Mouse (Mus musculus) CD4-positive helper T cell, adult 2 months (primary cell): ENCODE measurements at regions not wholly inside any gene's neighbourhood (a gene's known extent, or its start where the extent isn't known, plus 50 kb on each side); places are given as distances from the start of the nearest gene placed in this dataset.

Experiments used
- DNase-seq: peaks from one replicate; pipeline ENCODE4 v3.0.0-alpha.2; 2012; ENCODE audit warnings: low read depth, missing footprints, low spot score

DNA sequence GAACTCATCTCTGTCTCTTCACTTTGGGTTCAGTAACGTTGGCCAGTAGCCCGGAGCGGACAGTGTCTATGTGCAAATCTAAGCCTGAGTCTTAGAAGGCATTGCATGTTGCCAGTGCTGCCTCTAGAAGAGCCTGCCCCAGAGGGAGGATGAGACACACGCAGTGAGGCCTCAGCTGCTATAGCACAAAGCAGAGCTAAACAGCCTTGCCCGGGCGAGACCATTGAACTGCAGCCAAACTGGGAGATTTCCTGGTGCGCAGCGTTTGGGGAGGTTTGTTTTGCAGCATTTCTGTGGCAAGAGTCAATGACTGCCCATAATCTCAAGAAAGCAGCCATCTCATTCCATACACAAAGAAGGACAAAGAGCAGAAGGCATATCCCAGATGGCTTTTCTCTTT lies 164.0 kb downstream of the 3100002H09Rik start:
- no peak for DNase-seq

DNA sequence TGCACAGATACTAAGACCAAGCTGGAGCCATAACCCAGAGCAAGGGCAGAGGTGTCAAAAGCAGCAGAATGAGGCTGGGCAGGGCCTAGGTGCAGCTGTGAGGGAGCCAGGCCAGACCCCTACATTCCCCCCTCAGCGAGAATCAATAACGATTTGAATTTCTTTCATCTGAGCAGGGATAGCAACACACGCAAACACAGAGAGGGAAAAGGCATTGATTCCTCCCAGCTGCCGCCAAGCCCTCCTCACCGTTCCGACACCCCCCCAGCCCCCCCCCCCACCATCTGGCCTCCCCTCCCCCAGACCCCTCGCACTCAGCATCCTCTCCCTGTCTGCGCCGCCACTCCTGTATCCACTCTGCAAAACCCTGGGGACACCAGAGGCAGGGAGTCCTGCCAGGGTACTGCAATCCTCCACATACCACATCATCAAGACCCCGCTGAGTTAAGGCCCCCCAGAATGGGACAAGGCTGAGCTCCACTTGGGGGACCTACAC lies 166.9 kb downstream of the 3100002H09Rik start:
- no peak for DNase-seq

DNA sequence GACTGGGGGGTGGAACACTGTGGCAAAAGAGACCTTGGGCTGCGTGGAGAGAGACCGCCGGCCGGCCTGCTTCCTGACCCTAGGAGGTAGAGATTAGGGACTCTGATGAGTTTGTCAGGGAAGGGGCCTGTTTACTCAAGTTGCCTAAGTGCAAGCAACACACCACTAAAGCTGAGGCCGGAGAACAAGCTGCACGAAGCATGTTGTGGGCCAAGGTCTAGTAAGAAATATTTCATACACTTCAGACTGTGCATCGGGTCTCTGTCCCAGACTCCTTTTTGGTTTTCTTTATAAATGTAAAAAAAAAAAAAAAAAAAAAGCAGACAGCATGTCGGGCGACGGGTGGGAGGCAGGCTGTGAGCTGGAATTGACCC lies 167.5 kb downstream of the 3100002H09Rik start:
- no peak for DNase-seq

DNA sequence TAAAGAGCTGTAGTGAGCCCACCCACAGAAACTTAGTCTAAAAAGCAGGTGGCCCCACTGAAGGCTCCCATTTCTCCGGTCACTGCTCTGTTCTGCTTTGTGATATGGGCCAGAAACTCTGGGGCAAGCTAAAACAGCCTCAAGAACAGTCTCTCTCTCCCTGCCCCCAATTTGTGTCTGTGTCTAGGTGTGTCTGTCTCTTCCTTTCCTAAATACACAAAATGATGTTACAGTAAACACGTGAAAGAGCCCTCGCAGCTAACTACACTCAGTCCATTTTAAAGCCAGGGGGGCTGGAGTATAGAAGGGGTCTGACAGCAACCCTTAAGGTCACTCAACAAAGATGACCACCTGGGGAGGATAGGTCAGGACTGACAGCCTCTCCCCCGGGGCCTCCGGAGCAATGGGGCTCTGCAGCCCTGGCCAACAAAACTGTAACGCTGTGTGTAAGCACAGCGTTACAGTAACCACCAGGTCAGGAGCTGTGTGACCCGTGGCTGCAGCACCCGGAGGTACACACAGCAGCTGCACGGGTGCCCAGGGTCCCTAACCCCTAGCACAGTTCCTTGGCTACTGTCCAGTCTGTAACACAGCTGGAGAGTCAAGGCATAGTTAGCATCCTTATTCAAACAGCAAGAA lies 168.0 kb downstream of the 3100002H09Rik start:
- no peak for DNase-seq

DNA sequence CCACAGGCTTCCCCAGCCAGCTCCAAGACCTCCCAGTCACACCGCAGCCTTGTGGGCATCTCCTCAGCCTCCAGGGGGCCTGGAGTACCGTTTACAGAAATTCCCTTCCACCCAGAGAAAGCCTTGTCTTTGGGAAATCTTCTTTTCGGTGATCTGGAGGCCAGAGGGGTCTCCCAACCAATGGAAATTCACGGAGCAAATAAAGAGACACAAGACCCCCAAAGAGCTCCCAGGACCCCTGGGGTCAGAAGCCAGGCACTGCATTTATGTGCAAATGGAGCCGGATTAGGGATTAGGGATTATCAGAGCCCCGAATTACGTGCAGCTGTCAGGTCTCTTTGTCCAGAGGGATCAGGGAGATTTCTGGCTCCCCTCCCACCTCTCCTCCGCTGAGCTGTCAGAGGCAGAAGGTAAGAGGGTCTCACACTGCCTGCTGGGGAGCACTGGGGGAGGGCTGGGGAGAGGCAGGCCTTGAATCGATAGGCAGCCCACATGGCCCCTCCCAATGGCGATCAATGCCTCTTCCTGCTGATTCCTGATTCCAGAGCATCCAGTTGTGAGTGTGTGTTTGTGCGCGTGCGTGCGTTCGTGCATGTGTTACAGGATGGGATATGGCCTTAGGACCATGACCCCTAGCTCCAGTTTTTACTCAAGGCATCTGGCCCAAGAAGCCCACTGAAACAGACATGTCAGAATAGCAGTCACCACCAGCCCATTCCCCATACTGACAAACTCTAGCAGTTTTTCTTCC lies 168.7 kb downstream of the 3100002H09Rik start:
- DNase-seq: no peak

DNA sequence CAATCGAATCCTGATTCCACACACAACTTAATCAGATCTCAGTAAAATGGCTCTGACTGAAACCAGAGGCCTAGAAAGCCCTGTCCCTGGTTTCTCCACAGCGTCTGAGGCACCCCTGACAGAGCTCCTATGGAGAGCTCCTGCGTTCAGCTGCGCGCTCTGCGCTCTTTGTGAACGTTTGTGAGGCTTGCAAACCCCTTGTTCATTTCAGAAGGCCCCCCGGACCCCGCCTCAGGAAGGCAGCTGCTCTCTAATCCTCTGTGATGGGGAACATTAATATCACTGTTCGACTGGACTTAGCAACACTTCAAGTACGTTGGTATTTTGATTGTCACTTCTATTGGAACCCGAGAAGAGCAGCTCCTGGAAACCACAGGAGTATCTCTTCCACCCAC lies 175.6 kb downstream of the 3100002H09Rik start:
- no peak for DNase-seq

DNA sequence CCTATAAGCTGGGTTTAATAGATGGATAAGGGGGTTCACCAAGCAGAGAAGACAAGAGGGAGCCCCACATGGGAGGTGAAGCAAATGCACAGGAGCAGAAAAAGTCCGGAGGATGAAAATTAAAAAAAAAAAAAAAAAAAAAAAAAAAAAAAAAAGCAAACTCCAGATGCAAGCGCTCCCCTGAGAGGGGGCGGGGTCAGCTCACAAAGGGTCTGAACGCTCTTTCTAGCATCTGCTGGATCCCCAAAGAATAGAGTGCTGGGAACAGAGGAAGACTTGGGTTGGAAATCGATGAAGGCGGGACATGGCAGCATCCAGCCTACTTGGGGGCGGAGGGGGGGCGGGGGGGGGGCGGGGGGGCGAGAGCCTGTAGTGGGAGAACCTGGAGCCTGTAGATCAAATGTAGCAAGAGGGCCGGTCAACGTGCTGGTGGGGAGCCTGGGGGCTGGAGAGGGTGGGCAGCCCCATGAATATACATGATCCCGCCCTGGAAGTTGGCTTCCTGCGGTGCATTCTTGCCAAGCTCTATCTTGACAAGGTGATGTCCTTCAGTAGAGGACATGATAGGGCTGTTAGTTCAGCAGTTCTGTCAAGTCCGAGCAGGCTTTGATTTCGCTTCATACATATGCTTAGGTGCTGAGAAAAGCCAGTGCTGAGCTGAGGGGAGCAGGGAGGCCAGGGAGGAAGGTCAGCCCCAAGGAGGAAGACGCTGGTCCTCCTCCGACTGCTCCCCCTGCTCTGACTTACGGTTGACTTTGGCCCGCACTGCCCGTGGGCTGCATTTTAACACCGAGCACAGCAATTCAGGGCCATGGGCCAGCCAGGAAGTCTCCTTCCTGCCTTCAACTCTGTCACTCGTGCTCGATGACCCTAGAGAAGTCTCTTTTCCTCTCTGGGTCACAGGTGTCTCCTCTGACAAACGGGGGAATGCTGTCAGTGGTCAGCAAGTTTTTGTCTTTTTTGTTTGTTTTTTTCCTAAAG lies 176.3 kb downstream of the 3100002H09Rik start:
- DNase-seq: no peak

DNA sequence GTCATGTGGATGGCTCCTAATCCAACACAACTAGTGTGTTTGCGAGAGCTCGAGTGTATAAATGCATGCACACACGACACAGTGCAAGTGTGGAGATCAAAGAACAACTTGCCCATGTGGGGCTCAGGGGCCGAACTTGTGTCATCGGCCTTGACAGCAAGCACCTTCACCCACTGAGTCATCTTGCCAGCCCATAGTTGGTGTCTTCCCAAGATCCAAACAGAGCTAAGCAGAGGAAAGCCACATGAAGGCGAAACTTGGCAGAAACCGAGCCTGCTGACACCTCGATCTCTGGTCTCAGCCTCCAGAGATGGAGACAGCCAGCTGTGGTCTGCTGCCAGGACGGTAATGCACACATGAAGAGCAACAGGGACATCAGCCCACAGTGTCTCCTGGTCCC lies 177.1 kb downstream of the 3100002H09Rik start:
- no peak for DNase-seq

DNA sequence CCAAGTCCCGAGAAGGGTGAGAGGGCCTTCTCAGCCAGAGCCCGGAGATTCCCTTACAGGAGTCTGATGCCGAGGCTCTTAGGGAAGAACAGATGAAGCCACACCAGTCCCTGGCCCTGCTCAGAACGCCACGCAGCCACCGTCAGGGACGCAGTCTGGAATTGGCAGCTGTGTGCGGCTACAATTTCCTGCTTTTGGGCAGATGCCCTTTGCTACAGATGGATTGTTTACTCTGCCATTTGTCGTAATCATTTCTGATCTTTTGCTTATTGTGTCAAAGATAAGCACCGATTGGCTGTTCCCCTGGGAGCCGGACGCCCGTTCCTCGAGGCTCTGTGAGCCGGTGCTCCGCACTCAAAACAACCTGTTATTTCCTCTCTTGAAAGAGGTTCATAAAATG lies 179.4 kb downstream of the 3100002H09Rik start:
- no peak for DNase-seq

DNA sequence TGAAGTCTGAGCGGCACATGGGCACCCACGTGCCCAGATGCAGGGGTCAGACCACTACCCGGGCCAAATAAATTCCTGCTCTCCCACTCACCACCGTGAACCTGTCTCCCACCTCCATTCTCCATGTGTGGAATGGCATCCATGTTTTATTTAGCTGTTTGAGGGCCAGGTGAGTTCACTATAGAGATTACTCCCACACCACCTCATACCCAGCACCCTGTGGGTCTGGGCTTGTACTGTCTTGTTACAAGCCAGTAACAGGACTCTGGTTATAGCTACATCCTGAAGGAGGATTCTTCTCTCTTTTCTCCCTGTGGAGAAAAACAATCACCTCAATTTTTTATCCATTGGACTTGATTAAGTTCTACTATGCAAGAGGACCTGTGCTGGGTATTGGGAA lies 181.8 kb downstream of the 3100002H09Rik start:
- no peak for DNase-seq

DNA sequence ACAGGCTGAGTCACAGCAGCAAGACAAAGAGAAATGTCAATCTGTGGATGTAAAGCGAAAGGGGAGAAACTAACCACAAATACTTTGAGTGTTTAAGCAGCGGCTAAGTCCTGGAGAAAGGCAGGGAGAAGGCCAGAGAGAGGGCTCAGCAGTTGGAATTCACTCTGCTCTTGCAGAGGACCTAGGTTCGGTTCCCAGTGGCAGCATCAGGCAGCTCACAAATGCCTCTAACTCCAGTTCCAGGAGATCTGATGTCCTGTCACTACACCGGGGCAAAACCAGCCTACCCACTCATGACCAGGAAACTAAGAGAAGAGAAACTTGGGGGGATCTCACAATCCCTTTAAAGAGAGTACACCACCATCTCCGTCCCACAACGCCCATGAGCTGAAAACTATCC lies 188.2 kb downstream of the 3100002H09Rik start:
- no peak for DNase-seq

DNA sequence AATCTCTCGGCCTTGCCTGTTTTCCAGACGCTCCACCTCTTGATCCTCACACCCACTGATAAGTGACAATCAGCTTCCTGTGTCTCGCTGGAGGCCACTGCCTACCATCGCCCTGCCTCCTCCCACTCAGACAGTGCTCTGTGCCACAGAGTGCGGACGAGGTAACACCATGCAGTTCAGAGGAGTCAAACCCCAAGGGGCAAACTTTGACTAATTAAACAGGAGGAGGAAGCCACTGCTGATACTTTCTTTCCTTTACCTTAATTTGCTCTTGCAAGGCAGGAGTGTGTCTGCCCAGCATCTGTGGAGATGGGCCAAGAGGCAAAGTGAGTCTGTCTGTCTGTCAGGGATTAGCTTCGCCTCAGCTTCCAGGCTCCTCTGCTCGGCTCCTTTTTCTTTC lies 192.2 kb downstream of the 3100002H09Rik start:
- DNase-seq: no peak

DNA sequence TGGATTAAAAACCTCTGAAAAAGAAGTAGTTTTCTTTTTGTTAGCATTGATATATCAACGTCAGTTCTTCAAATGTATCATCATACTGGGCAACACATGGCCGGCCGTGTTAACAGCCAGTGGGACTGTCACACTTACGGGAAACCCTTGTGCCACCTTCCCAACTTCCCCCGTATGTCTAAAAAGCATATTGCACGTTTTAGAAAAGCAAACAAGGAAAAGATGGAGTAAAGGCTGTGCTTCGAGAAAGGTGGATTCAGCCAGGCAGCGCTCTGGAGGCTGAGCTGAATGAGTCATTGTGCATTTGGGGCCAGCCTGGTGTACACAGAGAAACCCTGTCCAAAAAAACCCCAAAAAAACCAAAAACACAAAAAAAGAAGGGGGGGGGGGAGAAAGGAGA lies 193.4 kb downstream of the 3100002H09Rik start:
- no peak for DNase-seq

DNA sequence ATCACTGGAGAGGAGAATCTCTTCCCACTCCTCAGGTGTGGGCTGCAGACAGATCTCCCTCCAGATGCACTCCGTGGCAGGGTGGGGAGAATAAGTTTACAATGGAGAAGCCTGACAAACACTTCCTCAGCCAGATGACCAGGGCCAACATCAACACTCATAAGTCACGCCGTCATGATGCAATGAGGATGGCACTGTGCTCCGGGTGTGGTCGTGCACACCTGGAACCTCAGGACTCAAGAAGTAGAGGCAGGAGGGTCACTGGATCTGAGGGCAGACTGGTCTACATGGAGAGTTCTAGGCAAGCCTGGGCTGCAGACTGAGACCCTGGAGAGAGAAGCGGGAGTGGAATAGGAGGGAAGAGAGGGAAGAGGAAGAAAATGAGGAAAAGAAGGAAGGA lies 194.3 kb downstream of the 3100002H09Rik start:
- DNase-seq: no peak

DNA sequence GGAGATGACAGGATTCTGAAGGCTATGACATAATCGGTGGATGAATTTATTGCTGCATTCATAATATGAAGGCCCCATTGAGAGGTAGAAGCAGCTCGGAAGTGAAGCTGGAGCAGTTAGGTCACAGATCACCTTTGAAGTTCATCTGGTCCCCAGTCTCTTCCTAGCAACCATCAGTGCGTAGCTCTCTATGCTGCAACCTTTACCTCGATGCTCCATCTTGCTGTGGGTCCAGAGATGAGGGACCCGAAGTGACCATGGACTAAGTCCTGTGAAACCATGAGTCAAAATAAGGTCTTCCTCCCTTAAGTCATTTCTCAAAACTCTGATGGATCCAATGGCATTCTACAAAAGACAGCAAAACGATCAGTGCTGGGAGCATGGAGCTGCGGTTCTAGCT lies 196.2 kb downstream of the 3100002H09Rik start:
- no peak for DNase-seq

DNA sequence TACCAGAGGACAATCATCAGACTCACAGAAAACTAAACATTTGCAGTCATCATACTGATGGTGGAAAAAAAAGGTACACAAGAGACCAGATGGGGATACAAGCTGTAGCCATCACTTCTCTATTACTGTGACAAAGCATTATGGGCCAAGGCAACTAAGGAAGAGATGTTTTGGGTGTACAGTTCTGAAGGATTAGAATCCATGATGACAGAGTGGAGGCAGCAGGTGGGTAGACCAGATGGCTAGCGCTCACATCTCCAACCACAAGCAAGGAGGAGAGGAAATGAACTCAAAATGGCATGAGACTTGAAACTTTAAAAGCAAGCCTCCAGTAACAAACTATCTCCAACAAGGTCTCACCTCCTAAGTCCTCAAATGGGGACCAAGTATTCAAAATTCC lies 201.3 kb downstream of the 3100002H09Rik start:
- DNase-seq: no peak

DNA sequence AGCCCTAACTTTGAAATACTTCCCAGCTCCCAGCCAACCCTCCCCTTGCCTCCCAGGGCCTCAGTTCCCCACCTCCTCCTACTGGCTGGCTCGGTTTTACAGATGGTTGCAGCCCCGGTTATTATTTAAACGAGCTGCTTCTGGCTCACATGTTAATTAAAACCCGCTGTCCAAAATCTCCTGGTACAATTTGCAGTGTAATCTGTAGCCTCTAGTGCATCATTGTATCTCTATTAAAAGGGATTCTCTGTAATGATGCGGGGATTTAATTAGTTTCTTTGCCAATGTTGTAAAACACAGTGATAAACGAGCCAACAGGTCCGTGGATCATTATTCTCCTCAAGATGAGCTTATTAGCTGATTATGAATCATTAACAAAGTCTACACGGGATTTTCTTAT lies 208.5 kb downstream of the 3100002H09Rik start:
- DNase-seq: no peak

DNA sequence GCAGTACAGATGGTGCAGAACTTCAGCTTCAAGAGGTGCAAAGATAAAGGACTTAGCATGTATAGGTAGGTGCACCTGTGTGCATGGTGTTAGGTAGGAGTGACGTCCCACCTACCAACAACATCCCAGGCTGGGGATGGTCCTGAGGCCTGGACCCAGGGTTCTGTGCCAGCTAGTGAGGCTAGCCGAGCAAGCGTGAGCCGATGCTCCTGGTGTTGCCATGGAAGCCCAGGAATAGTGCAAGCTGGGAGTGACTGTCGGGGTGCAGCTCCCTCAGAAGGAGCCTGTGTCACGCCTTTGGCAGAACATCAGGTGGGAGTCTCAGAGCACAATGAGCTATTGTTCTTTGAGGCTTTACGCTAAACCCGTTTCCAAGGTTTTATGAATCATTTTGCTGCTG lies 209.9 kb downstream of the 3100002H09Rik start:
- no peak for DNase-seq

DNA sequence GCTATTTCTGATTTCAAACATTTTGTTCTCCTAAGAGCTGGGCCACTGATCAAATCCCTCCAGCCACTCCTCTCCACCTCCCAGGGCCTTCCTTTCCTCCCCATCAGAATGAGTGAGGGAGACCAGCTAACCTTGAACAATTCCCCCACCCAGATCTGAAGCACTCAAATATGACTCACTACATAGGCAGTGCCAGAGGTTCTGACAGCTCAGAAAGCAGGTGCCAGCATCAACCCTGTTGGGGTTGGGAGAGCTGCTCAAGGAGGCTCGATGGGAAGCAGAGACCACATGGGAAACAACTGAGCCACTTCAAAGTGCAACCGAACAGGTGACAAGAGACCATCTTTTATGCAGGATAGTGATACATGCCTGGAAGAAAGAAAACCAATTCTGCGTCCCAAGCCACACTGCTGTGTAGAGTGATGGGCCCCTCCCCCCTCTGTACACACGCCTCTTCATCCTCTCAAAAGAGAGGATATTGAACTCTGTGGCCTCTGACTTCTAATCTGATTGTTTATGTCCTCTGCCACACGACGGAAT lies 210.4 kb downstream of the 3100002H09Rik start:
- no peak for DNase-seq

DNA sequence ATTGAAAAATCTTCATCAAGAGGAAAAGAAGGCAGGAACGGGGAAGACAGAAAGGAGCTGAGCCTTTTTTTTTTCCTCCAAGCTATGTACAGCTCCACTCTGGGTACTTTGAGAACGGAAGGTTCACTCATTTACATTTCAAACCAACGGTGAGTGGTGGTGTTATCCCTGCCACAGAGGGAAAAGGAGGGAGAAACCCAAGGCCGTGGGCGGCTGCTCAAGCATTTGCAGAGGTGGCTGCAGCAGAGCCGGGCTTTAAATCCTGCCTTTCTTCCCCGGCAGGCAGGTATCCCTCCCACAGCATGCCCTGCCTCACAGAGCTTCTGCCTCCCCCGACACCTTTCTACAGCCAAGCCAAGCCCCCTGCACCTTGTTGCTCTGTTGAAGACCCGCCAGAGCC lies 212.2 kb downstream of the 3100002H09Rik start:
- DNase-seq: no peak

DNA sequence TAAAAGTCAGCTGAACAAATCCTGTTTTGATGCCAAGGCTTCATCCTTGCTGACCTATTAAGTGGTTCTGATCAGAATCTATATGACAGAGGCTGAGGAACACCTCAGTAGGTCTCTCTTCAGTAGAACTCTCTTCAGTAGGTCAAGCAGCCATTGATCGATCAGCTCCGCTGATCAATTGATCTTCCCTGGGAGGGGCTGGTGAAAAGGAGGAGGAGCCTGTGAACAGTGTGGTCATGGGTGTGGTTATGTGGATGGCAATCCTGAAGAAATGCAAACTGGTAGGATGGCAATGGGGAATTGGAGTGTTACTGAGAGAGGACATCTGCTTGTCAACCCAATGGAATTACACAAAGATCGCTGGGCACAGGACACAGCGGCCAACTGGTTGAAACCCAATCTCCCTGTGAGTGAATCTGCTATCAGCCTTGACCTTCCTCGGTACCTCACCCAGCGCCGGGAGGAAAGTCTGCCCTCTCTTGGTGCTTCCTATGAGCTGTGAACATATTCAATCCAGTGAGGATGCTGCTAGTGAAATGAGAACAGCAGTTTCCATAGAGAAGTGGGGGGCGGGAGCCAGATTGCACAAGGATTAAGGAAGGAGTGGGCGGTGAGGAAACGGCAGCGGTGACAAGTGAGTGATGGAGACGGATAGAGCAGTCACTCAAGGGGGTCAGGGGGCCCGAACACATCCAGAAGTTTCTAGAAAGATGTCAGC lies 213.9 kb downstream of the 3100002H09Rik start:
- no peak for DNase-seq
